Mouse (Mus musculus) T-helper 2 cell (primary cell): ENCODE measurements around the gene Dennd1a.

ENCODE experiments used
- in situ Hi-C: fragments of 300-600 bp; cut with MboI, MseI; formaldehyde crosslinking; loops from one replicate; pipeline ENCODE4 v1.15.1; 2025; ENCODE audit warnings: high pct_unique_total_duplicates

Dennd1a gene

DNA sequence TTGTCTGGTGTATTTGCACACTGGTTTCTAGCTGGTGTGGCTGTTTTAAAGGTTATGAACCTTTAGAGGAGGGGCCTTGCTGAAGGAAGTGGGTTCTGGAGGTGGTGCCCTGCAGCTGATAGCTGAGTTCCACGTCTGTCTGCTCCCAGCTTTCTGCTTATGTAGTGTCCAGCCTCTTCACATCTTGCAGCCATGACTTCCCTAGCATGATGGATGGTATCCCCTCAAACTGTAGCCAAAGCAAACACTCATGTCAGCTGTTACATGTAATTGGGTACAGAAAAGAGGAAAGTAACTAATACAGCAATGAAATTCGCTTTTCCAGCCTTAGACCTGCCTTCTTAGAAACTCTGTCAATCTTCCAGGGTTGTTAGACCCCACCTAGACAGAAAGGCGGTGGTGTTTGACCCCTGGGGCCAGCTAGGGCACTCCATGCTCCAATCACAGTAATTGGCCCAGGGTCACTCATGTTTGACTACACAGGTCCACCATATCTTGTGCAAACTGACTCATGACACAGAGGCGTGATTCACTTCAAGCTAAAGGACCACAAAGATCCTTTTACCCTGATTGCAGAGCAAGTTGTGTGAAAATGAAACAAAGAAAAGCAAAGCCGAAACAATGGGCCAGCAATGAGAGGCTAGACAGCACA is 405.8 kb downstream of the Dennd1a start:
- in situ Hi-C loops, result no loop called here

GRCm38 (mm10) chr2:37879697-37880096 is 407.5 kb downstream of the Dennd1a start:
- in situ Hi-C loops, result no loop called here

DNA sequence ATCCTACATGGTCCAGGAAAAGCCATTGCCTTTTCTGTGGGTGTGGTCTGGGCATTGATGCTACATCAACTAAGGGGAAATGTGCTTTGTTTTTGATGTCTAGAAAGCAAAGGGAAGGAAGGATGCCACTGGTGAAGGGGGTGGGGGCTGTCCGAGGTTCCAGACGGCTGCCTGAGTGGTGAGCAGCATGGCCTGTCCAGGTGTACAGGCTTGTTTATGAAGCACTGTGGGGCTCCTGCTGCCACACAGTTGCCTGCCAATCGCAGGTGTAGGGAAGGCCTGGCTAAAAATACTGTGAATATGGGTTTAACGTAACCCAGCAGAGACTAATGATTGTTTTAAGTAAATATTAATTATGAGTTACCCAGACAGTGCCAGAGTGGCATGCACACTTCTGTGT is 414.4 kb downstream of the Dennd1a start:
- in situ Hi-C loops, result no loop called here

- in situ Hi-C loops, result no loop called here
These were observed 417.6 kb downstream of the Dennd1a start for GRCm38 (mm10) chr2:37869628-37870027.

DNA sequence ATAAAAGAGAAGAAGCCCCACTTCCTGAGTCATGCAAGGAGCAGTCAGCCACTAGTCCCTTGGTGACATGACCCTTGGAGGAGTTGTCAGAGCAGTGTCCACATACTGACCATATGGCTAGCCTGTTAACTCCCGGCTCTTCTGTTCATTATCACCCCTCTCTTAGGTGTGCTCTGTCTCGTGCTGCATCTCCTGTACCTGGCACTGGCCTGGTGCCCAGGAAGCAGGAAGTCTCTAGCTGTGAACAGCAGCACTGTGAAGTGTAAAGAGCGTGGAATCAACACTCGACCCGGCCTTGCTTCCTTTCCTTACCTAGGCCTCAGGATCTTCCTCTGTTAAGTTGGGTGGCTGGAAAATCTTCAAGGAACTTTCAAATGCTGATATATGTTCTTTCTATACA is 419.8 kb downstream of the Dennd1a start:
- in situ Hi-C loops, result no loop called here

DNA sequence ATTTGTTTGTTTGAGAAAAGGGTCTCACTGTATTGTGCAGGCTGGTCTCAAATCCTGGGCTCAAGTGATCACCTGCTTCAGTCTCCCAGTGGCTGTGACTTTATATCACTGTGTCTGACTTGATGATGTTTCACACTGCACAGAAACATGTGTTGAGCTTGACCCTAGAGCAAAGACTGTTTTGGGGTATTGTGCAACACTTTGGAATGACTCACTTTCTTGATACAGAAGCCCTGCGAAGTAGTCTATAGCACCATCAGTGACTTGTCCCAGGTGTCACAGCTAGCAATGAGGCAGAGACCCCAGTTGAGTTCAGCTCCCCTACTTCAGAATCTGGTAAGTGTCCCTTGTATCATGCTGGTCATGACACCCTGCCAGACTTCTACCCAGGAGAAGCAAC is 429.7 kb downstream of the Dennd1a start:
- in situ Hi-C loops, result no loop called here

- in situ Hi-C loops, result no loop called here
These were observed 430.2 kb downstream of the Dennd1a start for GRCm38 (mm10) chr2:37856955-37857354.

- in situ Hi-C loops, result no loop called here
These were observed 432.0 kb downstream of the Dennd1a start for GRCm38 (mm10) chr2:37855226-37855625.

- in situ Hi-C loops, result no loop called here
These were observed 433.2 kb downstream of the Dennd1a start for GRCm38 (mm10) chr2:37853878-37854435.

- in situ Hi-C loops, result no loop called here
These were observed 436.6 kb downstream of the Dennd1a start for GRCm38 (mm10) chr2:37850626-37851025.

DNA sequence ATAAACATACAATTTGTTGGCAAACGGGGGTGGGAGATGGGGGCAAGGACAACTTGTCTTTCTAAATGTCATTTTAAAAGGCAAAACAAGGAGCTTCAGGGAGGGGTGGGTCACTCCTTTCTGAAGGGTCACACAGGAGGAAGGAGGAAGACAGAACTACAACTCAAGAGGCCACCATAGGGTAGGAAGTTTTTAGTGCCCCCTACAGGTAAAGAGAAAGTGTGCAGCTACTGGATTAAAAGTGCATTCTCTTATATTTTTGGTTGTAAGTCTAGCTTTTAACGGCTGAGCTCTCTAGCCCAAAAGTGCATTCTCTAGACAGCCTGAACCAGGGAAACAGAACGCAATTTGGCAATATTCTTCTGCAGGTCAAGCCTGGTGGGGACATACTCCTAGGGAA is 437.8 kb downstream of the Dennd1a start:
- in situ Hi-C loops, result no loop called here

DNA sequence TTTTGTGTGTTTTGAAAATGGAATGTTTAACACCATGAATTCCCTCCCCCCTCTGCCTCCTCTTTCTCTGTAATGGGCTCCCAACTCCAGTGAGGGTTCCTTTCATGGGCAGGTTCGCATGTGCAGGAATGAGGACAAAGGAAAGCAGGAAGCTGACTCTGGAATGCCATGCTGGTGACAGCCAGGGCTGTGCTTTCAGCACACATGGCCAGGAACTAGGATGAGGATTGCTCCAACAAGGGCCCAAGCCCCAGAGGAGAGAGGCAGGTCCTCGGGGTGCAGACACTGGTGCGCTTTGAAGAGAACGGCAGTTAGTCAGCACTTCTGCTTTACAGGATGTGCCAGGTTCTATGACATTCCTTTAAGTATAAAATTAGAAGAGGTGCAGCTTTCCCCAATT is 444.5 kb downstream of the Dennd1a start:
- in situ Hi-C loops, result no loop called here

- in situ Hi-C loops, result no loop called here
These were observed 445.0 kb downstream of the Dennd1a start for GRCm38 (mm10) chr2:37842151-37842569.

GRCm38 (mm10) chr2:37839922-37840321 is 447.3 kb downstream of the Dennd1a start:
- in situ Hi-C loops, result no loop called here

DNA sequence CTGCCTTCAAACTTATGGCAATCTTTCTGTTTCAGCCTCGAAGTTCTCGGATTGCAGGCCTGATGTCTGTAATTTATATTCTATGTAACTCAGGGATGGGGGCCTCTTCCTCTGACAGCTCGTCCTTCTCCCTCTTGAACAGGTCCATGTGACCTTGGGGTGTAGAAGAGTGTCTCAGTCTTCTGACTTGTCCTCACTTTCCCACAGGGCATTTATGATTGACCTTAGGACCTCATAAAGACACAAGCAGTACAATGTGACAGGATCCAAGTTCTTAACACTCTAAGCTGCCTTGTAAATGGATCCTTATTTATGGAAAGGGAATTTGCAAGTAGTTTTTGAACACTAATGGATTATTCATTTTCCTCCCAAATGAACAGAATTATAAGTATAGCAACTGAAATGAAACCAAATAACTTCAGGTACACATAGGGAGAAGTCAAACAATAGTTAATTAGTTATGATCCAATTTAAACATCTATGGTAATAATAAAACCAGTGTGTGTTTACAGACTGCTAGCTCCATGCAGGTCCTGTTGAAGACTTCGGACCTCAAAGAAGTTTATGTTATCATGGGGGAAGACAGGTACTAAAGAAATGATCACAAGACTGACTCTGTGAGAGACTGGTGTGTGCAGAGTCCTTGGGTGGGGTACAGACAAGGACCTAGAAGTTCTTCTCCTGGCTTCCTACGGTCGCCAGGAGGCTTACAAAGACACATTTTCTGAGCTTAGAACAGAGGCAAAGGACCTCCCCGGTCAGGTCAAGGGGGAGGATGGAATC is 448.8 kb downstream of the Dennd1a start:
- in situ Hi-C loops, result no loop called here

DNA sequence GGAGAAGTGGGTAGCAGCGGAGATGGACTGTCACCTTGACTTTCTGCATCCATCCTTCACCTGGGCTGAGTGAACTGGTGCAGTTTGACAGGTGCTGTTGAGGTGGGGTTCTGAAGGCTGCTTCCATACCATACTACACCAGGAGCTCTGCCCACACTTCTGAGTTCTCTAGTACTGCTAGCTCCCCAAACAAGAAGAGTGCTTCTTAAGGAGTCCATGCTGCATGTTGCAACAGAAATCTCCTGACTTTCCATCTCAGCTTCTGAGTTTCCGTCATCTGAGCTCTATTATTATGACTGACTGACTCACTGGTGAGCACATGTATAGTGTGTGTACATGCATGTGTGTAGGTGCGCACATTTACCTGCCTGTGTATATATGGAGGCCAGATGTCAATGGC is 449.6 kb downstream of the Dennd1a start:
- in situ Hi-C loops, result no loop called here

GRCm38 (mm10) chr2:37836926-37837325 is 450.3 kb downstream of the Dennd1a start:
- in situ Hi-C loops, result no loop called here

DNA sequence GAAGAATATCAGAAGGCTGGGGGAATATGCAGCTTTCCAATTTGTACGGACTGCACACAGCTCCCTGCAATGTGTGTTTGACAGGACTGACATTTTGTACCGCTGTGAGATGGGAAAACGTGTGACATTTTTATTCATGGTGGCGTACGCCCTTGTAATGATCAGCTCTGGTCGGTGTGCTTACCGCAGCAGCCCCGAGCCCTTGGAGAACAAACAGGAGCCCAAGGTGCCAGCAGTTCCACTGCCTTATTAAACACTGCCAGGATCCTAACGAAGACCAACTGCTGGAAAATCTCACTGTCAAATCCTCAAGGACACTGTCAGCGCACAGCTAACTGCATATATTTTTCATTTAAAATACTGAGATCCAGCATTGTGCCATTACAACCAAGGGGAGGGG is 454.9 kb downstream of the Dennd1a start:
- in situ Hi-C loops, result no loop called here

- in situ Hi-C loops, result no loop called here
These were observed 457.4 kb downstream of the Dennd1a start for GRCm38 (mm10) chr2:37829758-37830275.

DNA sequence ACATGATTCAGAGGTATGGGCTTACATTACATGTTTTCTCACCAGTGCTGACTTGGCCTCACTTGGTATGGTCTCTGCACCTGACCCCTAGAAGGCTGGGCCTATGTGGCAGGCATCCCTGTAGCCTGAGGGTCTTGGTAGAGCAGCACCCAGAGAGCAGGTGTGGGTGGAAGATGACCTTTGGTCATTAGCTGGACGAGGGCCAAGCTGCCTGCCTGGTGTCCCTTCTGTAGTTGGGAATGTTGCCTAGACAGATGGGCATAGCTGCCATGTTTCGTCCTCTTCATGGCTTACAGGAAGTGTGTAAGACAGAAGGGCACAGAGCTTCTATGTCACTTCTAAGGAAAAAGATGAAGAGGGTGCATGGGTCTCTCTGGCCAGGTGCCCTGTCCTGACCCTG is 463.4 kb downstream of the Dennd1a start:
- in situ Hi-C loops, result no loop called here

DNA sequence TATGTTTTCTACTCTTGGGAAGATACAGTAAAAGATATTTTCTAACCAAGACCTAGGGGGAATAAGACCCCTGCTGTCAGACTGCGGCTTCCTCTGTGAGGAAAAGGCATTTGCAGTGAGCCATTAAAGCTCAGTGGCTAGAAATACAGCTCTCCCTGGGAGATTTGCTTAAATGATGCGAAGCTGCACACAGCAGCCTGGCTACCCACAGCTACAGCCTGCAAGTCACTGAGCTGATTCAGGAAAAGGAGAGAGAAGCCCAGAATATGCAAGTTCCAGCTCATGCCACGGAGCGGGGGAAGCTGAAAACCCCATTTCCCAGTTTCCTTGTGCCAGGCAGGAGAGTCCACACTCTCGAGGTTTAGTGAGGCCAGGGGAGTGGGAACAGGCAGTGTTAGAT is 465.1 kb downstream of the Dennd1a start:
- in situ Hi-C loops, result no loop called here

DNA sequence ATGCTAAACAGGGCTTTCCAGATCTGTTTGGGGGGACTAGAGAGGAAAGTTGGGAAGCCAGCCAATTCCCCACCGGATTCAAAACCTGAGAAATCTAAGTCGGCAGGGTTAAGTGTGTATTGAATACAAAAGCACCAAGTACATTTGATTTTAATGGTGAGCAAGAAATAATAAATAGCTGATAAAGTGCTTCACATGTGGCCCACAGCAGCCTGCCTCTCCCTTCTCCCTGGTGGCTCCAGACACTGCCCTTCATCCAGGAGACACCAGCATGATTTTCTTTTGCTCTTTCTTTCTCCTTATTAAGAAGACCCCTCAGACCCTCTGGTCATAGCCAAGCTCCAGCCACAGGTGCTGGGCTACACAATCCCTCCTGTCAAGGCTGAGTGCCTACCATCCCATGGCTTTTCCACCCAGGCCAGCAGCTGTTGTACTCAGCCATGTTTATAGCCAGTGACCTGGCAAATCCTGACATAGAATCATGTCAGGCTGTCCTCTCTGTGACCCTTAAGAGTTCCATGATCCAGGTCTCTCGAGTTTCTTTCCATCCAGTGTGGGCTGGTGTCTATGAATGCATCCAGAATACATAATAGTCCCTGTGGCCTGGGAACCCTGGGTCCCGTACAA is 467.6 kb downstream of the Dennd1a start:
- in situ Hi-C loops, result no loop called here
